Comparison of ENCODE assay signal across 8 mouse cellular contexts in the genomic region with DNA sequence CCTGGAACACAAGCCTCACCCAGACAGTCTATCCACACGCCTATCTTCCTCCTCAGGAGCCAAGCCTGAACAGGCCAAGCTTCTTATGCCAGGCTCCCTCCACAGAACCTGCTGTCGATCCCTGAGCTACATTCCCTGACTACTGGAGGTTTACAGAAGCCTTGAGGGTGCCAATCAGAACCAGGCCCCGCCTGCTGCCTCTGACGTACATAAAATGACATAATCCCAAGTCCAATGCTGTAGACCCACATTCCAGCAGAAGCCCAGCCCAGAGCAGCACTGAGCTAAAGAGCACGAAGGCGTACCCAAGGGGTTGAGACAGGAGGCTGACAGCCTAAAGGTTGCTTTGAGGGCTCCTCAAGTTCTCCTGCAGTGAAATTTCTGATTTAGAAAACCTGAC. TPM values are rescaled to one million over a fixed set of nuclear protein-coding genes. Genes with fewer than 3 reads are reported as not detected.
A peak's percentile ranks its signal among the peaks of the same experiment; 100 is the strongest.
DNase-seq lines count a peak whose midpoint lies in the region; ATAC-seq and TF ChIP-seq lines count a peak whose summit lies in the region.

No protein-coding gene starts in this region.

- TF ChIP-seq CTCF in intestine, postnatal 0 days (IDR thresholded peaks at IDR 0.05; ENCODE audit: low read depth): no peak; the same call in 1 of the 2 replicates

- H3K4me3 ChIP-seq in intestine, postnatal 0 days (ENCODE audit: low read depth, low read length): no peak overlapping the region
- H3K4me3 ChIP-seq in midbrain, embryonic 16.5 days (ENCODE audit: low read depth, low read length): no peak overlapping the region

- H3K27ac ChIP-seq in intestine, postnatal 0 days (ENCODE audit: low read depth, low read length): peak overlapping the region; percentile 23; the same call in 1 of the 2 replicates
- 0 out of 2 replicates have a peak overlapping the region, but pooled peaks have one; percentile 22 for H3K27ac ChIP-seq in midbrain, embryonic 16.5 days (ENCODE audit: low read length)

- no peaks in the 10 kb centered on the region for H3K9me3 ChIP-seq in intestine, postnatal 0 days (ENCODE audit: control insufficient read depth)
- H3K9me3 ChIP-seq in midbrain, embryonic 16.5 days (replicated peaks; ENCODE audit: control insufficient read depth, low read length, poor library complexity, severe bottlenecking): no peaks in the 10 kb centered on the region

- H3K4me2 ChIP-seq in intestine, postnatal 0 days (replicated peaks; ENCODE audit: low read depth): no peak overlapping the region
- H3K4me2 ChIP-seq in midbrain, embryonic 16.5 days (ENCODE audit: low read length): peak overlapping the region; percentile 14; the same call in 1 of the 2 replicates

- H3K9ac ChIP-seq in intestine, postnatal 0 days (ENCODE audit: low read depth, low read length): no peak overlapping the region
- no peak overlapping the region; the same call in 1 of the 2 replicates for H3K9ac ChIP-seq in midbrain, embryonic 16.5 days (ENCODE audit: low read depth, low read length)

- peaks cover 16% of the 10 kb centered on the region for H3K4me1 ChIP-seq in intestine, postnatal 0 days (replicated peaks; ENCODE audit: control insufficient read depth, insufficient read depth, low read length)
- peaks cover 49% of the 10 kb centered on the region for H3K4me1 ChIP-seq in midbrain, embryonic 16.5 days (ENCODE audit: control insufficient read depth, insufficient read depth, low read length)

- DNase-seq in adrenal gland, adult (ENCODE audit: inconsistent age in 2 of 2, low spot score in 1 of 2): peak; percentile 90 to 94
- peak; percentile 95 for DNase-seq in cerebellum, adult 11-12 months
- peak; percentile 62 to 63 for DNase-seq in gastrocnemius, adult 8-10 months (ENCODE audit: low spot score in 2 of 2)
- peak; percentile 80 to 87 for DNase-seq in left cerebral cortex, adult 9 months (ENCODE audit: low spot score in 2 of 2)
- DNase-seq in urinary bladder, postnatal 14 days (ENCODE audit: low spot score): peak; percentile 88
- no peak for DNase-seq in thymus, postnatal 10 days (ENCODE audit: low spot score in 2 of 2)

- H3K36me3 ChIP-seq in intestine, postnatal 0 days (ENCODE audit: control insufficient read depth, insufficient read depth): peaks cover 21% of the 10 kb centered on the region; the same call in 1 of the 2 replicates
- no peaks in the 10 kb centered on the region; the same call in none of the 2 replicates for H3K36me3 ChIP-seq in midbrain, embryonic 16.5 days (ENCODE audit: control insufficient read depth, insufficient read depth, low read length)

- no peaks in the 10 kb centered on the region for H3K27me3 ChIP-seq in intestine, postnatal 0 days (replicated peaks; ENCODE audit: control insufficient read depth, insufficient read depth, low read length)
- H3K27me3 ChIP-seq in midbrain, embryonic 16.5 days (ENCODE audit: control insufficient read depth, insufficient read depth, low read depth, low read length): no peaks in the 10 kb centered on the region

- ATAC-seq in intestine, postnatal 0 days: peak; percentile 77
- ATAC-seq in midbrain, embryonic 16.5 days: no peak; the same call in 1 of the 2 replicates

- 22% methylated on average over 6 of the region's 6 CpGs for WGBS in intestine, postnatal 0 days
- 48% methylated on average over 6 of the region's 6 CpGs for WGBS in midbrain, embryonic 16.5 days

RNA-seq across cellular contexts. Expression of a gene that starts 6.0 kb away (rescaled TPM):
- total RNA-seq in gastrocnemius, adult 8-10 months (2022): 10 to 100 TPM; 27.5 to 34.6 (median 31.3) TPM
- 10.0 and 11.7 TPM in 2 replicates for polyA plus RNA-seq in intestine, postnatal 0 days (2015; fragmentation: Nextera tagmentation; extraction: Ambion mirVana)
- polyA plus RNA-seq in midbrain, embryonic 16.5 days (2015; fragmentation: Nextera tagmentation; extraction: Ambion mirVana): 51.6 and 53.4 TPM in 2 replicates

RNA-seq across cellular contexts. Expression of a gene that starts 26.8 kb away (rescaled TPM):
- total RNA-seq in gastrocnemius, adult 8-10 months (2022): 1 to 10 TPM; 1.7 to 2.5 (median 2.3) TPM
- 7.2 and 7.4 TPM in 2 replicates for polyA plus RNA-seq in intestine, postnatal 0 days (2015; fragmentation: Nextera tagmentation; extraction: Ambion mirVana)
- polyA plus RNA-seq in midbrain, embryonic 16.5 days (2015; fragmentation: Nextera tagmentation; extraction: Ambion mirVana): 126 and 129 TPM in 2 replicates

RNA-seq across cellular contexts. Expression of a gene that starts 32.5 kb away (rescaled TPM):
- total RNA-seq in gastrocnemius, adult 8-10 months (2022): 1 to 10 TPM; 4.9 to 5.8 (median 5.4) TPM
- polyA plus RNA-seq in intestine, postnatal 0 days (2015; fragmentation: Nextera tagmentation; extraction: Ambion mirVana): 51.9 and 59.2 TPM in 2 replicates
- polyA plus RNA-seq in midbrain, embryonic 16.5 days (2015; fragmentation: Nextera tagmentation; extraction: Ambion mirVana): 16.1 and 17.9 TPM in 2 replicates

RNA-seq across cellular contexts. Expression of a gene that starts 45.5 kb away (rescaled TPM):
- 1 to 10 TPM in 2 of 4 experiments, under 1 TPM in 2; 0.24 to 1.3 (median 1.0) TPM for total RNA-seq in gastrocnemius, adult 8-10 months (2022)
- polyA plus RNA-seq in intestine, postnatal 0 days (2015; fragmentation: Nextera tagmentation; extraction: Ambion mirVana): 2.1 and 3.1 TPM in 2 replicates
- 6.1 and 9.5 TPM in 2 replicates for polyA plus RNA-seq in midbrain, embryonic 16.5 days (2015; fragmentation: Nextera tagmentation; extraction: Ambion mirVana)

RNA-seq across cellular contexts. Expression of a gene that starts 53.2 kb away (rescaled TPM):
- total RNA-seq in gastrocnemius, adult 8-10 months (2022): under 1 TPM in 2 of 4 experiments, not detected in 2; 0.65 to 0.99 TPM
- polyA plus RNA-seq in intestine, postnatal 0 days (2015; fragmentation: Nextera tagmentation; extraction: Ambion mirVana): 8.3 and 9.1 TPM in 2 replicates
- polyA plus RNA-seq in midbrain, embryonic 16.5 days (2015; fragmentation: Nextera tagmentation; extraction: Ambion mirVana): 1.9 and 2.0 TPM in 2 replicates

Comparison
In these comparisons a context has a peak if more than half of its experiments do, and no peak if none do; other contexts are left out.
1. DNase-seq: peak in adrenal gland, adult (2 of 2), cerebellum, adult 11-12 months (single experiment), gastrocnemius, adult 8-10 months (2 of 2), left cerebral cortex, adult 9 months (2 of 2) and urinary bladder, postnatal 14 days (single experiment); none in thymus, postnatal 10 days (0 of 2).
2. RNA of a gene that starts 26.8 kb away (polyA plus RNA-seq): 126 to 129 TPM in midbrain, embryonic 16.5 days; 7.2 to 7.4 TPM in intestine, postnatal 0 days; every median in the first group is over 10 times any median in the second.